In the genomic region with DNA sequence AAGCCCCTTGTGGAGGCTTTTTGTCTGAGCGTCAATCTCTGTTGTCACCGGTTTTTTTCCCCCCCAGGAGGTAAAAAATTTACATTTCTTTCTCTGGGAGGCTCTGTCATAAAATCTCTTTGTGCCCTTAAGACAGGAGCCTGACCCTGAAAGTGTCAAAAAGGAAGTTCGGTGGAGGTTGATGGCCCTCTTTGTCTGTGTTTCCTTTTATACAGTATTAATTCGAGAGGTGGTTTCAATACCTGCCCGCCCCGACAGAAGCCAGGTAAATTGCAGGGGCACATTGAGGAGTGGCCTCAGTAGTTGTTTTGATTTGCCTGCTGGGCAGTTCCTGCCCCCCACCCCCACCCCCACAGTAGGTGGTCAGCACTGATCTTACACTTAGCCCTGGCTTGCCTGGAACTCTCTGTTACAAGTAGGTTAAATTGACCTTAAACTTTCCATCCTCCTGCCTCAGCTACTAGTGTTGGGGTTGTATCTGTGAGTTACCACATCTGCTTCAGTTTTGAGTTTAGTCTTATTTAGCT, we compare ENCODE assay signal across 22 mouse cellular contexts. TPM values are rescaled to one million over a fixed set of nuclear protein-coding genes. Genes with fewer than 3 reads are reported as not detected.
"Had no signal": no experiment of that assay in that cellular context is flagged by ENCODE, and none has a peak within 500 bp of the region (broad histone marks: within the 10 kb centered on the region; RNA-seq: fewer than 3 reads in every experiment).

No protein-coding gene starts in this region.

- H3K27ac ChIP-seq: limb, embryonic 13.5 days; liver, embryonic 12.5 days; liver, embryonic 15.5 days; lung, embryonic 15.5 days; midbrain, embryonic 12.5 days; midbrain, embryonic 15.5 days; neural tube, embryonic 13.5 days; stomach, postnatal 0 days had no signal

- H3K36me3 ChIP-seq: limb, embryonic 13.5 days; liver, embryonic 12.5 days; liver, embryonic 15.5 days; lung, embryonic 15.5 days; midbrain, embryonic 12.5 days; midbrain, embryonic 15.5 days; neural tube, embryonic 13.5 days had no signal

- DNase-seq: kidney, adult 9 months; kidney, postnatal 14 days; left cerebral cortex, postnatal 4 days; liver; lung, adult 18-20 months; lung, postnatal 10 days; lung, postnatal 4 days; retina, postnatal 1 day; right cerebral cortex, postnatal 25 days; thymus, adult 2 months; thymus, postnatal 14 days; thymus, postnatal 4 days had no signal

- H3K9ac ChIP-seq: liver, embryonic 12.5 days; liver, embryonic 15.5 days; lung, embryonic 15.5 days; midbrain, embryonic 12.5 days; midbrain, embryonic 15.5 days; neural tube, embryonic 13.5 days had no signal

- H3K4me2 ChIP-seq: limb, embryonic 13.5 days; liver, embryonic 12.5 days; liver, embryonic 15.5 days; lung, embryonic 15.5 days; midbrain, embryonic 12.5 days; midbrain, embryonic 15.5 days; neural tube, embryonic 13.5 days had no signal

- ATAC-seq: liver, embryonic 12.5 days; midbrain, embryonic 15.5 days had no signal

- H3K9me3 ChIP-seq: liver, embryonic 12.5 days; liver, embryonic 15.5 days; lung, embryonic 15.5 days had no signal

- H3K4me3 ChIP-seq: limb, embryonic 13.5 days; liver, embryonic 12.5 days; liver, embryonic 15.5 days; lung, embryonic 15.5 days; midbrain, embryonic 12.5 days; midbrain, embryonic 15.5 days; myocyte; neural tube, embryonic 13.5 days had no signal

RNA-seq across cellular contexts. Expression of gene Tfap2c, which starts 4.7 kb away (rescaled TPM):
- polyA plus RNA-seq: liver, embryonic 12.5 days; liver, embryonic 15.5 days; myocyte; small intestine, adult 2 months had no signal
